Mouse (Mus musculus): ENCODE results near the gene Nova2. TPM values are rescaled to one million over a fixed set of nuclear protein-coding genes. Genes with fewer than 3 reads are reported as not detected.

Gene Nova2
- polyA plus RNA-seq (2012; rRNA removed; ENCODE audit: low replicate concordance): 1.0 and 1.6 TPM in 2 replicates

DNA sequence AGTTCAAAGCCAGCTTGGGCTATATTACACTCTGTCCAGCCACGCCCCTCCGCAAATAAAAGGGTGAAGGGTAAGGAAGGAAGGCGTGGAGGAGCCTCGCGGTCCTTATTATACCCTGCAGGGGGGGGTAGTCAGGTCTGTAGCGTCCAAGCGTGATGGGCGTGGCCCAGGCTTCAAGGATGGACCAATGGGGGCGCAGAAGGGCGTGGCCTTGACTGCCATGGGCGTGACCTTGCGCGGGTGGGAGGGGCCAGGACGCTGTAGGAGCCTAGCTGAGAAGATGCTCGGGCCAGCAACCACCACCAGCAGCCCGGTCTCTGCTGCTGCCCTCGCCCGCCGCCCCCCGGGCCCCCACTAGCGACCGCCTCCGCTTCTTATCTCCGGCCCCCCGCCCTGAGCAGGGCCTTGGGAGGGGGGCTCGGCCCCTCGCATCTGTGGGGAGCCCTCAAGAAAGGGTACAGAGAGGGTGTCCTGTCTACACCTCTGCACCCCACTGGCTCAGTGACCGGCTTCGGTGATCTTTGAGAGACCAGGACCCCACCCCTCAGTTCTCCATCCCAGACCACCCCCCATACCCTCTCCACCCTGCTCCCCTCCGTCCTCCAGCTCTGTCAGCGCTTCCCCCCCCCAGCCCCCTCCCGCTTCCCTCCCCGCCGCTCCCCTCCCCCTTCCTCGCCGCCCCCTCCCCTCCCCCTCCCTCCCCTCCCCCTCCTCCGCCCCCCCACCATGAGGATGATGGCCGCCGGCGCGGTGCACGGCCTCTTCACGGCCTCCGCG is at the start of gene Nova2:
Gene Nova2, plus strand, starts transcription at position 727 of the 777 bp plus-strand sequence.

GRCm38 (mm10) chr7:18910241-18910831 is 15.4 kb upstream of the Nova2 start, which contains the start of gene Ccdc61:
Gene Ccdc61 (minus strand): TSS chr7:18910415.

GRCm38 (mm10) chr7:18987100-18987499 is 61.4 kb downstream of the Nova2 start, which contains the start of gene Nanos2:
Gene Nanos2 (plus strand): TSS chr7:18987400.

GRCm38 (mm10) chr7:18990601-18991295 is 65.1 kb downstream of the Nova2 start, which contains the start of gene Mypop:
Gene Mypop (plus strand): TSS chr7:18991245.

GRCm38 (mm10) chr7:19003902-19004630 is 78.4 kb downstream of the Nova2 start, which contains the start of gene Irf2bp1:
Gene Irf2bp1 (plus strand): TSS chr7:19004044.

Other genes with a start within 250 kb of the Nova2 start
- not detected in 2 replicates for gene Psg20, start 239.7 kb upstream of the Nova2 start, polyA plus RNA-seq (2012; rRNA removed; ENCODE audit: low replicate concordance)
- gene Psg22, start 207.8 kb upstream of the Nova2 start, polyA plus RNA-seq (2012; rRNA removed; ENCODE audit: low replicate concordance): 0.30 and 0.82 TPM in 2 replicates
- not detected in 2 replicates for gene Psg19, start 127.4 kb upstream of the Nova2 start, polyA plus RNA-seq (2012; rRNA removed; ENCODE audit: low replicate concordance)
- 0.06 and 0.09 TPM in 2 replicates for gene Psg17, start 104.3 kb upstream of the Nova2 start, polyA plus RNA-seq (2012; rRNA removed; ENCODE audit: low replicate concordance)
- 8.4 and 13.8 TPM in 2 replicates for gene Mill2, start 85.9 kb upstream of the Nova2 start, polyA plus RNA-seq (2012; rRNA removed; ENCODE audit: low replicate concordance)
- 35.8 and 92.8 TPM in 2 replicates for gene Pglyrp1, start 54.6 kb upstream of the Nova2 start, polyA plus RNA-seq (2012; rRNA removed; ENCODE audit: low replicate concordance)
- gene Ccdc61, start 15.5 kb upstream of the Nova2 start, polyA plus RNA-seq (2012; rRNA removed; ENCODE audit: low replicate concordance): 16.6 and 33.5 TPM in 2 replicates
- gene Nanos2, start 61.5 kb downstream of the Nova2 start, polyA plus RNA-seq (2012; rRNA removed; ENCODE audit: low replicate concordance): 0.11 TPM in 1 of 2 replicates, not detected in the other
- 8.8 and 14.6 TPM in 2 replicates for gene Mypop, start 65.4 kb downstream of the Nova2 start, polyA plus RNA-seq (2012; rRNA removed; ENCODE audit: low replicate concordance)
- 23.1 and 50.9 TPM in 2 replicates for gene Irf2bp1, start 78.2 kb downstream of the Nova2 start, polyA plus RNA-seq (2012; rRNA removed; ENCODE audit: low replicate concordance)
- 0.13 and 0.27 TPM in 2 replicates for gene Foxa3, start 97.7 kb downstream of the Nova2 start, polyA plus RNA-seq (2012; rRNA removed; ENCODE audit: low replicate concordance)
- 71.7 and 98.5 TPM in 2 replicates for gene Sympk, start 98.5 kb downstream of the Nova2 start, polyA plus RNA-seq (2012; rRNA removed; ENCODE audit: low replicate concordance)
- not detected in 2 replicates for gene Rsph6a, start 128.8 kb downstream of the Nova2 start, polyA plus RNA-seq (2012; rRNA removed; ENCODE audit: low replicate concordance)
- gene Dmwd, start 150.3 kb downstream of the Nova2 start, polyA plus RNA-seq (2012; rRNA removed; ENCODE audit: low replicate concordance): 64.7 and 84.3 TPM in 2 replicates
- gene Dmpk, start 158.0 kb downstream of the Nova2 start, polyA plus RNA-seq (2012; rRNA removed; ENCODE audit: low replicate concordance): 287 and 339 TPM in 2 replicates
- 42.9 and 52.4 TPM in 2 replicates for gene Six5, start 168.7 kb downstream of the Nova2 start, polyA plus RNA-seq (2012; rRNA removed; ENCODE audit: low replicate concordance)
- not detected in 2 replicates for gene Gm4969, start 192.5 kb downstream of the Nova2 start, polyA plus RNA-seq (2012; rRNA removed; ENCODE audit: low replicate concordance)
- gene Fbxo46, start 194.0 kb downstream of the Nova2 start, polyA plus RNA-seq (2012; rRNA removed; ENCODE audit: low replicate concordance): 9.6 and 18.2 TPM in 2 replicates
- 17.8 and 20.1 TPM in 2 replicates for gene Qpctl, start 223.4 kb downstream of the Nova2 start, polyA plus RNA-seq (2012; rRNA removed; ENCODE audit: low replicate concordance)
- gene Snrpd2, start 223.8 kb downstream of the Nova2 start, polyA plus RNA-seq (2012; rRNA removed; ENCODE audit: low replicate concordance): 11.0 and 13.8 TPM in 2 replicates
- gene Gipr, start 240.2 kb downstream of the Nova2 start, polyA plus RNA-seq (2012; rRNA removed; ENCODE audit: low replicate concordance): 3.8 and 4.0 TPM in 2 replicates

Measured in mammary gland, adult 2 months (tissue).